Mouse (Mus musculus) R1 (cell line): ENCODE data around the gene Cdkn1c.

Experiments
- DNase-seq: peaks from one replicate; pipeline ENCODE4 v3.0.0-alpha.2; 2018; ENCODE audit warnings: low read depth, low spot score

The Cdkn1c gene

GRCm38 (mm10) chr7:143460874-143461273 is at the start of gene Cdkn1c:
Cdkn1c (minus strand) TSS chr7:143461050.
- DNase-seq: peak; percentile 93

- DNase-seq: no peak
Observed at GRCm38 (mm10) chr7:143509566-143509965, 48.7 kb upstream of the Cdkn1c start.

GRCm38 (mm10) chr7:143506675-143507074 is 45.8 kb upstream of the Cdkn1c start:
- peak; percentile 87 for DNase-seq

- DNase-seq: peak; percentile 46
Observed at GRCm38 (mm10) chr7:143506271-143506670, 45.4 kb upstream of the Cdkn1c start.

- DNase-seq: peak; percentile 92
Observed at GRCm38 (mm10) chr7:143505823-143506222, 45.0 kb upstream of the Cdkn1c start.

- peak; percentile 59 for DNase-seq
Observed at GRCm38 (mm10) chr7:143505411-143505810, 44.6 kb upstream of the Cdkn1c start.

- DNase-seq: no peak
Observed at GRCm38 (mm10) chr7:143503926-143504325, 43.1 kb upstream of the Cdkn1c start.

- peak; percentile 74 for DNase-seq
Observed at GRCm38 (mm10) chr7:143502418-143503200, 41.8 kb upstream of the Cdkn1c start, which contains the start of gene Phlda2. Phlda2 (minus strand) TSS chr7:143503150.

- DNase-seq: peak; percentile 56
Observed at GRCm38 (mm10) chr7:143501643-143502417, 41.0 kb upstream of the Cdkn1c start.

GRCm38 (mm10) chr7:143500912-143501311 is 40.1 kb upstream of the Cdkn1c start:
- DNase-seq: no peak

- DNase-seq: peak; percentile 77
Observed at GRCm38 (mm10) chr7:143498584-143498983, 37.7 kb upstream of the Cdkn1c start.

- DNase-seq: no peak
Observed at GRCm38 (mm10) chr7:143495104-143495961, 34.5 kb upstream of the Cdkn1c start.

GRCm38 (mm10) chr7:143493616-143494126 is 32.8 kb upstream of the Cdkn1c start:
- DNase-seq: no peak

- no peak for DNase-seq
Observed at GRCm38 (mm10) chr7:143489735-143490134, 28.9 kb upstream of the Cdkn1c start.

GRCm38 (mm10) chr7:143482541-143482940 is 21.7 kb upstream of the Cdkn1c start:
- no peak for DNase-seq

GRCm38 (mm10) chr7:143481806-143482387 is 21.0 kb upstream of the Cdkn1c start:
- DNase-seq: no peak

- DNase-seq: peak; percentile 69
Observed at GRCm38 (mm10) chr7:143480498-143480897, 19.6 kb upstream of the Cdkn1c start.

- DNase-seq: no peak
Observed at GRCm38 (mm10) chr7:143477800-143478199, 16.9 kb upstream of the Cdkn1c start.

GRCm38 (mm10) chr7:143476702-143477335 is 16.0 kb upstream of the Cdkn1c start:
- peak; percentile 61 for DNase-seq

- no peak for DNase-seq
Observed at GRCm38 (mm10) chr7:143475876-143476275, 15.0 kb upstream of the Cdkn1c start.

- DNase-seq: peak; percentile 87
Observed at GRCm38 (mm10) chr7:143474811-143475210, 14.0 kb upstream of the Cdkn1c start.
